In genomic region chr7:104353600-104353967, GRCm38 (mm10) we compare ENCODE assay signal across 10 mouse cellular contexts. TPM values are rescaled to one million over a fixed set of nuclear protein-coding genes. Genes with fewer than 3 reads are reported as not detected.
DNase-seq lines count a peak whose midpoint lies in the region; ATAC-seq and TF ChIP-seq lines count a peak whose summit lies in the region.
"Had no signal": no experiment of that assay in that cellular context is flagged by ENCODE, and none has a peak within 500 bp of the region (broad histone marks: within the 10 kb centered on the region; RNA-seq: fewer than 3 reads in every experiment).

No protein-coding gene starts in this region.

- peaks cover 7% of the 10 kb centered on the region for H3K4me1 ChIP-seq in heart, embryonic 15.5 days (replicated peaks)
- peaks cover 2% of the 10 kb centered on the region for H3K4me1 ChIP-seq in thymus, adult 2 months (replicated peaks; ENCODE audit: control insufficient read depth, insufficient read depth, low read length)
- peaks cover 15% of the 10 kb centered on the region for H3K4me1 ChIP-seq in liver, embryonic 13.5 days (replicated peaks)

- no peak for DNase-seq in heart, postnatal 4 days
- DNase-seq in thymus, postnatal 14 days = peak; percentile 4
- DNase-seq in thymus, adult 2 months = no peak
- DNase-seq in liver, embryonic 13.5 days = no peak
- DNase-seq in frontal cortex, postnatal 14 days (ENCODE audit: low spot score in 2 of 2) = no peak
- DNase-seq in left cerebral cortex, adult 9 months (ENCODE audit: low spot score in 2 of 2) = no peak
- DNase-seq in cerebellum, adult 9-11 months = no peak

- no peak for TF ChIP-seq POLR2A in thymus, adult 2 months (IDR thresholded peaks at IDR 0.05; ENCODE audit: control insufficient read depth, extremely low read depth, insufficient read depth, low read length, poor library complexity)

- 55% methylated on average over 2 of the region's 2 CpGs for WGBS in heart, embryonic 15.5 days
- WGBS in thymus, adult 2 months = 88% methylated on average over 2 of the region's 2 CpGs
- 73% methylated on average over 2 of the region's 2 CpGs for WGBS in liver, embryonic 13.5 days (ENCODE audit: insufficient replicate concordance)

- peak overlapping the region; percentile 62 for H3K4me3 ChIP-seq in heart, embryonic 15.5 days
- no peak overlapping the region for H3K4me3 ChIP-seq in thymus, adult 2 months (ENCODE audit: control insufficient read depth, insufficient read depth, low read length)
- peak overlapping the region; percentile 62 for H3K4me3 ChIP-seq in liver, embryonic 13.5 days (replicated peaks)

- no peak for TF ChIP-seq CTCF in thymus, adult 2 months (IDR thresholded peaks at IDR 0.05; ENCODE audit: borderline replicate concordance, control insufficient read depth, extremely low read depth, insufficient read depth, low read length, poor library complexity)

- H3K27me3 ChIP-seq in heart, embryonic 15.5 days = no peaks in the 10 kb centered on the region
- no peaks in the 10 kb centered on the region for H3K27me3 ChIP-seq in thymus, adult 2 months (ENCODE audit: control insufficient read depth, insufficient read depth, low read length)
- H3K27me3 ChIP-seq in liver, embryonic 13.5 days = no peaks in the 10 kb centered on the region

- H3K4me2 ChIP-seq in heart, embryonic 15.5 days = peak overlapping the region; percentile 65
- peak overlapping the region; percentile 72 for H3K4me2 ChIP-seq in liver, embryonic 13.5 days

- no peak overlapping the region for H3K9ac ChIP-seq in heart, embryonic 15.5 days
- no peak overlapping the region; the same call in 1 of the 2 replicates for H3K9ac ChIP-seq in liver, embryonic 13.5 days

- ATAC-seq in heart, embryonic 15.5 days (replicated peaks; ENCODE audit: insufficient number of reproducible peaks, insufficient read depth, low FRiP score, low read depth) = no peak
- ATAC-seq in liver, embryonic 13.5 days (ENCODE audit: low read depth) = peak; percentile 36

- no peaks in the 10 kb centered on the region for H3K36me3 ChIP-seq in heart, embryonic 15.5 days
- no peaks in the 10 kb centered on the region for H3K36me3 ChIP-seq in thymus, adult 2 months (ENCODE audit: control insufficient read depth, insufficient read depth, low read length)
- no peaks in the 10 kb centered on the region for H3K36me3 ChIP-seq in liver, embryonic 13.5 days

- peak overlapping the region; percentile 85 for H3K27ac ChIP-seq in heart, embryonic 15.5 days
- H3K27ac ChIP-seq in thymus, adult 2 months (ENCODE audit: control insufficient read depth, insufficient read depth, low read length) = no peak overlapping the region
- H3K27ac ChIP-seq in liver, embryonic 13.5 days = peak overlapping the region; percentile 41; the same call in 1 of the 2 replicates

- H3K9me3 ChIP-seq in heart, embryonic 15.5 days (replicated peaks) = no peaks in the 10 kb centered on the region
- H3K9me3 ChIP-seq in liver, embryonic 13.5 days (replicated peaks) = no peaks in the 10 kb centered on the region

RNA-seq across cellular contexts. Expression of gene Trim12c, which starts 0.4 kb away (rescaled TPM):
- polyA plus RNA-seq in heart, embryonic 15.5 days (2015; fragmentation: Nextera tagmentation; extraction: Ambion mirVana) = 2.7 and 3.1 TPM in 2 replicates
- total RNA-seq in heart, postnatal 4 days (2021) = 1 to 10 TPM; 3.8 to 4.2 TPM
- 9.8 and 10.4 TPM in 2 replicates for polyA plus RNA-seq in thymus, adult 2 months (2012; rRNA removed)
- polyA plus RNA-seq in liver, embryonic 13.5 days (2015; fragmentation: Nextera tagmentation; extraction: Ambion mirVana) = 1.2 TPM in 2 replicates

RNA-seq across cellular contexts. Expression of gene Trim30b, which starts 16.1 kb away (rescaled TPM):
- polyA plus RNA-seq in heart, embryonic 15.5 days (2015; fragmentation: Nextera tagmentation; extraction: Ambion mirVana) = 0.18 TPM in 2 replicates
- total RNA-seq in heart, postnatal 4 days (2021) = under 1 TPM in 1 of 2 experiments, not detected in 1; 0.11 TPM
- polyA plus RNA-seq in thymus, adult 2 months (2012; rRNA removed) = 0.34 and 0.74 TPM in 2 replicates
- polyA plus RNA-seq in liver, embryonic 13.5 days (2015; fragmentation: Nextera tagmentation; extraction: Ambion mirVana) = 0.08 and 0.09 TPM in 2 replicates
- total RNA-seq: left cerebral cortex, postnatal 25 days had no signal

RNA-seq across cellular contexts. Expression of gene Trim34b, which starts 24.3 kb away (rescaled TPM):
- 0.08 and 0.15 TPM in 2 replicates for polyA plus RNA-seq in heart, embryonic 15.5 days (2015; fragmentation: Nextera tagmentation; extraction: Ambion mirVana)
- total RNA-seq in heart, postnatal 4 days (2021) = under 1 TPM; 0.16 to 0.21 TPM
- polyA plus RNA-seq in thymus, adult 2 months (2012; rRNA removed) = 6.4 and 10.6 TPM in 2 replicates
- not detected in 2 replicates for polyA plus RNA-seq in liver, embryonic 13.5 days (2015; fragmentation: Nextera tagmentation; extraction: Ambion mirVana)
- total RNA-seq: left cerebral cortex, postnatal 25 days had no signal
- polyA plus RNA-seq: brain, embryonic 14.5 days had no signal

RNA-seq across cellular contexts. Expression of gene Trim12a, which starts 38.3 kb away (rescaled TPM):
- 8.6 and 10.1 TPM in 2 replicates for polyA plus RNA-seq in heart, embryonic 15.5 days (2015; fragmentation: Nextera tagmentation; extraction: Ambion mirVana)
- total RNA-seq in heart, postnatal 4 days (2021) = 1 to 10 TPM; 5.9 to 7.5 TPM
- polyA plus RNA-seq in thymus, adult 2 months (2012; rRNA removed) = 15.2 and 26.9 TPM in 2 replicates
- polyA plus RNA-seq in liver, embryonic 13.5 days (2015; fragmentation: Nextera tagmentation; extraction: Ambion mirVana) = 3.4 and 3.6 TPM in 2 replicates

RNA-seq across cellular contexts. Expression of gene Trim30c, which starts 47.1 kb away (rescaled TPM):
- 0.11 and 0.23 TPM in 2 replicates for polyA plus RNA-seq in heart, embryonic 15.5 days (2015; fragmentation: Nextera tagmentation; extraction: Ambion mirVana)
- total RNA-seq in heart, postnatal 4 days (2021) = not detected
- polyA plus RNA-seq in thymus, adult 2 months (2012; rRNA removed) = 0.06 TPM in 1 of 2 replicates, not detected in the other
- polyA plus RNA-seq in liver, embryonic 13.5 days (2015; fragmentation: Nextera tagmentation; extraction: Ambion mirVana) = 0.20 and 0.38 TPM in 2 replicates
- total RNA-seq: left cerebral cortex, postnatal 25 days had no signal
- polyA plus RNA-seq: brain, embryonic 14.5 days had no signal
